Mouse (Mus musculus) thymus, postnatal 25 days (tissue): ENCODE measurements around the gene Diaph3.

Source experiments
- DNase-seq: peaks from one replicate; pipeline ENCODE4 v3.0.0; 2022

Diaph3 gene

GRCm38 (mm10) chr14:86834851-86835250 lies 306.2 kb downstream of the Diaph3 start:
- no peak for DNase-seq

GRCm38 (mm10) chr14:86834269-86834668 lies 306.8 kb downstream of the Diaph3 start:
- no peak for DNase-seq

DNA sequence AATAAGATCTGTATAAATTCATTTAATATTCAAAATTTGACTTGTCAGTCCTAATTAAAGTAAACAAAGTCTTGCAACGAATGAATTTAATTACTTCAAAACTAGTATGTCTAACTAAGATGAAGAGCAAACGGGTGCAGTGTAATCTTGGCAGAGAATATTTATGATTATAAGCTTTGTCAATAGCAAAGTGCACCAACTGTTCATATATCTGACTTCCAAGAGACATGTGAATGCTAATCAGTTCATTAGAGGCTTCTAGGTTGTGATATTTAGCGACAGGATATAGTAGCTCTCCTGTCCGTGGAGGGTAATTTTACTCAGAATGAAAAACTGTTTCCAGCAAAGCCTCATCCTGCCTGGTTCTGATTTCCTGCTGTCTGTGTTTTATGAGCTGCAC lies 308.0 kb downstream of the Diaph3 start:
- DNase-seq: no peak

GRCm38 (mm10) chr14:86816246-86816645 lies 324.8 kb downstream of the Diaph3 start:
- DNase-seq: no peak

- no peak for DNase-seq
Measured at GRCm38 (mm10) chr14:86788880-86789641, 352.0 kb downstream of the Diaph3 start.

DNA sequence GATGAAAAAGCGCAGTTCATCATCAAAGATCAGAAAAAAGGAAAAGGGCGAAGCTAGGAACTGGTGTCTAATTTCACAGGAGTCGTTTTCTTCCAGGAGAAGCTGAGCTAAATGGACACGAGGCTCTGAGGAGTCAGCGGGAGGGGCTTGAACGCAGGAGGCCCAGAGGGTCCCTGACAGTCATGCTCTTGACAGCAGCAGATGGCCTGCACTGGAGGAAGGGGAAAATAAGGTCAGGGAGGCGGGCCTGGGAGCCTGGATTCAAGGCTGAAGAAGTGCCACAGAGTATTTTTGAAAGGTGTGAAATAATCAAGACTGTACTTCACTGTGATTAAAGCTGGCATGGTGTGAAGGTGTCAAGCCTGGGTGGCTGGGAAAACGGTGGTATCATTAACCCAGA lies 354.2 kb downstream of the Diaph3 start:
- no peak for DNase-seq

DNA sequence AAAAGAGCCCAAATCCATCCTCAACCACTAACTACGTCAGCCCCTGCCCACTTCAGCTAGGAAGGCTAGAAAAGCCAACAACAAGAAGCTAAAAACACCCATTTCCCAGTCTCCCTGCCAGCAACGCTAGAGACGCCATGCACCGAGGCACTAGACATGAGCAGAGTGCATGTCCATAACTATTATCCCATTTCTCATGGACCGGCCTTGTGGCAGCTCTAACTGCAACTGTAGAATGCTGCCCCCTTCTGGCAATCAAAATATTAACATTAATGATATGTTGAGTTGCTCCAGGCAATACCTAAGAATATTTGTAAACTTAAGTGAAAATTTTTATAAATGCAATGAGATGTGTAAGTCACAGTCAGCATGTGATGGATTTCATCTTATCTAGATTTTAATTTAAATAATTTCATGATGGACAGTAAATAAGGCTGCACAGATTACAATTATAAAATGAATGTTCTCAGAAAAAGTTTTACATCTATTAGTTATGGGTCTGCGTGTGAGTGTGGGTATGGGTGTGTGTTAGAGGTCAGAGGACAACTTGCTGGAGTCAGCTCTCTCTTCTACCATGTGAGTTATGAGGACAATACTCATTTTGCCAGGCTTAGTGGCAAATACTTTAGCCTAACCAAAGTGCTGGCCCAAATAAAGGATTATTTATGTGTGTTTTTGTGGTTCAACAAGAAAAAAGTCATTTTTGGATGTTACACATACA lies 359.3 kb downstream of the Diaph3 start:
- DNase-seq: peak; percentile 3

- no peak for DNase-seq
Measured at GRCm38 (mm10) chr14:86773311-86773710, 367.7 kb downstream of the Diaph3 start.

DNA sequence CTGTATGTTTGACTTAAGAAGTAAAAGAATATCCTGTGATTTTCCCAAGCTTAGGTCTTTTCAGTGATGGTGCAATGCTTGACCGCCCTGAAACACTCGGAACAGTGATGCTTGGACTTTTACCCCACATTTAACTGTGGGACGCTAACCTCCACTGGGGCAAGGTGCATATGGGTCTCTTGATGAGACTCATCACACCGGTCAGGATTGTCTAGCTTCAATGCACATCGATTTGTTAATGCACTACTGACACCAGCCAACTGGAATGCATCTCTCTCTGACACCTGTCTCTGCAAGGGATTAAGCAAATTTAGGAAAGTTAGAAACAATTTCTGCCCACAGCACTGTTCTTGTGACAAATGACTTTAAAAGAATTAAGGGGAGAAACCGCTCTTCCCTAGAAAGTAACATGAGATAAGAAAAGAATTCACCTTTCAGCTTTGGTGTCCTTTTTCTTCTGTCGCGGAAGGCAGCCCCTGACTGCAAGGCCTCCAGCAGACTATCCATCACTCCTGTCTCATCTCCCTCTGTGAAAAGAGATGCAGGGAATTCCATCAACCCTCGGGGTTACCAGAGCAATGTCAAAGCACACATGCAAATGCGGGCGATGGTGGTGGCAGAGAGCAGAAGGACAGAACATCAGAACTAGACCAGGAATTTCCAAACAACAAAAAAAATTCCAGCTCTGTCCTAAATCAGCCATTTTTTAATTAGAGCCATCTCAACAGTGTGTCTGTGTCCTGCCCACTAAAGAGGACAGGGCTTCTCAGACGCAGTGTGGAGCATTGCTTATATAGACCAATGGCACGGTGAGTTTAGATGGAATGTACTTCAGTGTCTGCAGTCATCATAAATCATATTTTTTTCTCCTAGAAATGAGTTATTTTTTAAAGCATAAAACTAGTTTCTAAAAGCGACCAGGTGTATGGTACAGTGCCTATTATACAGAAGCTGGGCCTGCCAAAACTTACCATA lies 368.6 kb downstream of the Diaph3 start:
- no peak for DNase-seq

GRCm38 (mm10) chr14:86764286-86764685 lies 376.7 kb downstream of the Diaph3 start:
- DNase-seq: no peak

GRCm38 (mm10) chr14:86757604-86758520 lies 383.2 kb downstream of the Diaph3 start:
- DNase-seq: no peak

GRCm38 (mm10) chr14:86757132-86757531 lies 383.9 kb downstream of the Diaph3 start:
- DNase-seq: no peak

DNA sequence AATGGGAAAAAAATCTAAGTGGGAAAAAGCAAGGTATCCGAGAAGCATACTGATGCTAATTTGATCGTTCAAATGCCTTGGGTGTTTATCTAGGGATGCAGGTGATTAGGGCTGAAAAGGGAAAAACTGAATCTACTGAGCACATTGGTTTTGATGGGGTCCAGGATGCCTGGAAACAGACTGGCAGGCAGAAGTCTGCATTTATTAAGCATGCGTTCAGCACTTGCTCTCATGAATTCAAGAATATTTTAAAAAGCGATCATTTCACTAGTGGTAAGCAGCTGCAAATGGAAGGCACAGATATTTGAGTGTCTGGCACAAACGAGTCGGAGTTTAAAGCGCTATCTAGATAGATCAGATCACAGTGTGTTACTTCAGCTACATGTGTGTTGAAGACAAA lies 390.7 kb downstream of the Diaph3 start:
- DNase-seq: no peak

DNA sequence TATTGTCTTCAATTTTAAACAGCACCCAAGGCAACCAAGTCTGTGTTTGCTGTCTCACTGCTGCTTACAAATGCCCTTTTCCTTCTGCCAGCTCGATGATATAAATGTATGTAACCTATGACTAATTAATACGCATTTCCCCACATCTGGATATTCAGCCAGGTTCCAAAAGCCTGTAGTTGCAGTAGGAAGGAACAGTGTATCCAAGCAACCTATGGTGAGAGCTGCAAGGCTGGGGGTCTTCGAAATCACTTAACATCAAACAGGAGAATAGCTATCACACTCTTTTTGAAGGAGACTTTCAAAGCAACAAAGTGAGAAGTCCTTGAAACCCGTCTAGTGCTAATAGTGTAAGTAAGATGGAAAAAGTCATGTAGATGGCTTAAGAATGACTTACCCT lies 391.6 kb downstream of the Diaph3 start:
- DNase-seq: no peak

GRCm38 (mm10) chr14:86748876-86749275 lies 392.2 kb downstream of the Diaph3 start:
- DNase-seq: no peak

DNA sequence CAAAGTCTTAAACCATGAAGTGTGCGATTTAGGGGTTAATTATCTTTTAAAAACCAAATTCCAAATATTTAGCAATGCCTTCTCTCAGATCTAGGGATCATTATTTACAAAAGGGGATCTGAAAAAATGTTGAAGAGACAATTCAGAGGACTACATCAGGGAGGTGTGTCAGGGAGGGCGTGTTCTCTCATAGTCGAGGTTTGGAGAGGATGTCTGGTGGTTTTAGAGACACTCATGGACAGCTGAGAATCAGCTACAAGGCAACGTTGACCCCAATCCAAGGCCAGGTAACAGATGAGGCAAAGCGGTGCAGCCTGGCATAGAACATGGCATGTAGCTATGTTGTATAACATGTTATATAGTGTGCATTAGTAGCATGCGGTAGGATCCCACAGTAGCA lies 396.5 kb downstream of the Diaph3 start:
- no peak for DNase-seq

DNA sequence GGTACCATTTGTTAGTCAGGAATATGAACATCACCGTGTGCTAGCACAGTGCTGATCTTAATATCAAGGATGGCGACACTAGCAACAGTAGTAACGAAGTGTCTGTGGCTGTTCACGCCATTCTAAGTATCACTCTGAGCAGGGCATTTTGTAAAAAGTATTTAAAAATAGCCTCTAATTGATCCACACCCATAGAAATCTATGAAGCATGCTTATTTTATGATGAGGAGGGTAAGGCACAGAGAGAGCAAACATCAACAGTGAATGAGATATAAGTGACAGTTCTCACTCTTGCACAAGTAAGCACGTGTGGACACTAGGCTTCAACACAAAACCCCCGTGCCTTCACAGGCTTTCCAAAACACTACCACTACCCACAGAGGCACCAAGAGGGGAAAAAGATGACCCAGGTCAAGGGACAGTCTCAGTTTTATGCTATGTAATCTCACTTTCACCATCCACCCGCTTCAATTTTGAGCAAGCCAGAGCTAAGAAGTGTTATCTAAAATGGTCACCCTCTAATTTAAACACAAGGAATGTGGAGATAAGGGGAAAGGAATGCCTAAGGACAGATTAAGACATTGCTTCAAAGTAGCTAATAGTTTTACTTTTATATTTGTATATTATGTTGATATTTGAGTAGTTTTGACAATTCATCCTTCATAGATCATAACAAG lies 399.0 kb downstream of the Diaph3 start:
- DNase-seq: no peak

DNA sequence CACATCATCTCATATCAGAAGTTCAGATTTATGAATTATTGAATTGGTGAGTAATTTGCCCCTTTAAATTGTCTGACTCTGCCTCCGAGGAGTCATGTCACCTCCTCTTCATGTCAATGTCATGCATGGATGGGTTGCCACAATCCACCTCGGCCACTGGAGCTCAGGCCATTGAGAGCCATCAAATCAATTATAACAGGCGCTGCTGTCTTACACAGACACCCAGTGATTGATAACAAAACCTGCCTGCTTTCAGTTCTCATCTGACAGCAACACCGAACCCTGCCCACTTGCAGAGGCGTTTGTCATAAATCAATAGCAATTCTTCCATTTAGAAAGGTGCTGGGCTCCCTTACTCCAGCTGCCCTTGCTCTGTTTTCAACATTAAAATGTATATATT lies 402.1 kb downstream of the Diaph3 start:
- no peak for DNase-seq

DNA sequence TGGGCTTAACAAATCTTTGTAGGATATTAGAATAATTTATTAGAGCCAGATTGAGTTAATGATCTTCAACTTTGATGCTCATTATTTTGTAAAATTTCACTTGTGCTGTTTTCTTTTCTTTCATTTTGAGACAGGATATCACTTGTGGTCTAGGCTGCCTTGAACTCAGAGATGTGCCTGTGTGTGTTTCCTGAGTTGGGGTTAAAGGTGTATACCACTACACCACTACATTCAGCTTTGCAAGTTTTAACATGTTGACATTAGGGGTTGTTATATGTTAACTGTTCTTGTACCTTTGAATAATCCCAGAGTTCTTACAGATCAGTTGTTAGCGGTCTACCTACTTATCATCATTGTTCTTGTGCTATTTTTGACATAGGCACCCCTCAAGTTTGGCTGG lies 404.4 kb downstream of the Diaph3 start:
- no peak for DNase-seq

- DNase-seq: no peak
Measured at GRCm38 (mm10) chr14:86731300-86731699, 409.7 kb downstream of the Diaph3 start.

GRCm38 (mm10) chr14:86729617-86730098 lies 411.4 kb downstream of the Diaph3 start:
- no peak for DNase-seq
